Mouse (Mus musculus) C2C12 (cell line): Measurements from ENCODE around the gene BC017158.

Source experiments
- CEBPB ChIP-seq: IDR thresholded peaks from one replicate; pipeline ENCODE4 v1.6.1; 2011; ENCODE audit warnings: low read depth, mild to moderate bottlenecking, control low read depth, moderate library complexity
- CTCF ChIP-seq: IDR thresholded peaks from one replicate; pipeline ENCODE4 v1.5.1; 2011; ENCODE audit not compliant: control insufficient read depth, insufficient read depth, insufficient read length
- MAX ChIP-seq: IDR thresholded peaks from one replicate; pipeline ENCODE4 v1.6.1; 2011; ENCODE audit warnings: mild to moderate bottlenecking, control low read depth
- MYOG ChIP-seq: IDR thresholded peaks from one replicate; pipeline ENCODE4 v1.6.1; 2011; ENCODE audit not compliant: control insufficient read depth, insufficient read length; ENCODE audit errors: extremely low read depth
- USF1 ChIP-seq: IDR thresholded peaks from one replicate; pipeline ENCODE4 v1.6.1; 2011; ENCODE audit warnings: low read depth, mild to moderate bottlenecking, control low read depth, moderate library complexity

DNA sequence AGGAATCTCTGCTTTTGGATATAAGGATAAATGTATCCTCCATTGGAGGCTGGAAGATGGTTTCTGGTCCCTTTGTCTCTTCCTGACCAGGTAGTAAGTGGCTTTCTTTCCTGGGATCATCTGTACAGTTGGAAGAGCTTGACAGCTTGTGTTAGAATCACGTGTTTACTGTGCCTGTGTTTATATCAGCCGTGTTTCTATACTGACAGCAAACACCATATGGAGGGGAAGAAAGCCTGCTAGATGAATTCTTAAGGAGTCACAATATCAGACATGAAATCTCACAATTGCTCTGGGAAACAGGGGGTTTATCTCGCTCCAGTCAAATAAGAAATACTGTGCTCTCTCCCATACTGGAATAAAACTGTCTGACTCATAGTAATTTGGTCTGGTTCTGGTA, 11.2 kb upstream of the BC017158 start:
- no peak for TF ChIP-seq CTCF
- TF ChIP-seq MAX: no peak
- TF ChIP-seq CEBPB: no peak
- TF ChIP-seq USF1: no peak
- TF ChIP-seq MYOG: no peak
